Mouse (Mus musculus): ENCODE measurements around the gene Pvalb. TPM values are rescaled to one million over a fixed set of nuclear protein-coding genes. Genes with fewer than 3 reads are reported as not detected.

Gene Pvalb
- polyA plus RNA-seq, 1 experiment from 2014 or later: 4.1 TPM

DNA sequence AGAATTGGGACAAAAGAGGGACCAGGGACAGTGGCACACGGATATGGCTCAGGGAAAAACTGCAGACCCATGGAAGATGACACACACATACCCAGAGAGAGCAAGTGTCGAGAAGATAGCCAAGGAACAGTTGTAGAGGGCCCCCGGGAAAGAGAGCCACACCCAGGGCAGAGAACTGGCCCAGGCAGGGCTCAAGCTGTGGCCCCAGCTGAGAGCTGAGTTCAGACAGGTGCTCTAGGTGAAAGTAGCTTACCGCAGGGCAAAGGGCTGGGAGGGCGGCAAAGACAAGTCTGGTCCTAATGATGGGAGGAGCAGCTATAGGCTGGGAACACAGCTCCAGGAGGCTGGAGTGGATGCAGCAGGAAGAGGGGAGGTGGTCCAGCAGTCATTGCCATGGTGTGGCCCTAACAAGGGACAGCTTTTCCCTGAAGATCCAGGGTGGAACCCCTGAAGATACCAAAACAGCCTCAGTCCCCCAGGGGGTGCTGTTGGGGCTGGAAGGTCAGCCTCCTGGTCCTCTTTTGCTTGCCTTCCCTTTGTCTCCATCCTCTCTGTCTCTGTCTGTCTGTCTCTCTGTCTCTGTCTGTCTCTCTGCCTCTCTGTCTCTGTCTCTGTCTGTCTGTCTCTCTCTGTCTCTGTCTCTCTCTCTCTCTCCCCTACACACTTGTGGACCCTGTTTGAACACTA is 28.8 kb upstream of the Pvalb start:
- H3K4me1 ChIP-seq (replicated peaks): peaks cover 12% of the 10 kb centered on the region
- H3K9ac ChIP-seq: no peak overlapping the region
- H3K27ac ChIP-seq (replicated peaks): no peak overlapping the region
- H3K27me3 ChIP-seq: no peaks in the 10 kb centered on the region; the same call in 1 of the 2 replicates
- 80% methylated on average over 5 of the region's 5 CpGs for WGBS
- ATAC-seq (ENCODE audit: low read depth): no peak
- H3K36me3 ChIP-seq: no peaks in the 10 kb centered on the region
- no peak overlapping the region for H3K4me3 ChIP-seq
- H3K9me3 ChIP-seq: no peaks in the 10 kb centered on the region
- H3K4me2 ChIP-seq: no peak overlapping the region

DNA sequence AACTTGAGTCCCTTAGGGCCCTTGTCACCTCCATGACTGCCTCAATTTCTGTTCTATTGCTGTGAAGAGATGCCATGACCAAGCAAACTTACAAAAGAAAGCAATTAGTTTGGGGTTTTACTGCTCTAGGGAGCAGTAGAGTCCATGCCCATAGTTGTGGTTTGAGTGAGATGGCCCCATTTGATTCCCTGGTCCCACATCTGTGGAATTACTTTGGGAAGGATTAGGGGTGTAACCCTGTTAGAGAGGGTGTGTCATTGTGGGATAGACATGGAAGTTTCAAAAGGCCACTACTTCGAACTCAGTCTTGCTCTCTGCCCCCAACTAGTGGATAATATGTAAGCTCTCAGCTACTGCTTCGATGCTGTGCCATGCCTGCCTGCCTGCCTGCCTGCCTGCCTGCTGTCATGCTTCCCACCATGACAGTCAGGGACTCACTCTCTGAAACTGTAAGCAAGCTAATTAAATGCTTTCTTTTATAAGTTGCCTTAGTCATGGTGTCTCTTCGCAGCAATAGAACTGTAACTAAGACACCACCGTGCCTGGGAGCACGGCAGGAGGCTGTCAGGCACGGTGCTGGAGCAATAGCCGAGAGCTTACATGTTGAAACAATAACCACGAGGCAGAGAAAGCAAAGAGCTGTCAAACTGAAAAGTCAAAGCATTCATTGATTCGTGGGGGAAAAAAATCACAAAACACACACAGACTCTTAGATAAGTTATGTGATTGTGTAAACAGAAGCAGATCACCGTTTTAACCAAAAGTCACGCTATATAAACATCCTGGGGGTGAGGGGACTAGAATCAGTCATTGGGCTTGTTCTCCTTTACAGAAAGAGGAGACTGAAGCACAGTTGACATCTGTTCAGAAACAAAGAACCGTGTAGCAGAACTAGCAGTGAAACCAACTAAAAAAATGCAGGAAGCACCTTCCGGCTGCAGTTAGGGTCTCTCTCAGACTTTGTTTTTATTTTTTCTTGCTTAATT is 25.4 kb upstream of the Pvalb start:
- H3K9ac ChIP-seq: no peak overlapping the region
- H3K4me1 ChIP-seq (replicated peaks): peaks cover 12% of the 10 kb centered on the region
- H3K27me3 ChIP-seq: no peaks in the 10 kb centered on the region
- H3K4me3 ChIP-seq: no peak overlapping the region
- H3K27ac ChIP-seq (replicated peaks): 0 out of 2 replicates have a peak overlapping the region, but pooled peaks have one; percentile 6
- no peaks in the 10 kb centered on the region for H3K9me3 ChIP-seq
- WGBS: 21% methylated on average over 13 of the region's 13 CpGs
- no peaks in the 10 kb centered on the region for H3K36me3 ChIP-seq
- H3K4me2 ChIP-seq: peak overlapping the region; percentile 30
- peak; percentile 79 for ATAC-seq (ENCODE audit: low read depth)

GRCm38 (mm10) chr15:78227816-78228215 is 21.6 kb upstream of the Pvalb start:
- 90% methylated on average over 12 of the region's 12 CpGs for WGBS
- no peaks in the 10 kb centered on the region for H3K36me3 ChIP-seq
- no peak overlapping the region for H3K27ac ChIP-seq (replicated peaks)

DNA sequence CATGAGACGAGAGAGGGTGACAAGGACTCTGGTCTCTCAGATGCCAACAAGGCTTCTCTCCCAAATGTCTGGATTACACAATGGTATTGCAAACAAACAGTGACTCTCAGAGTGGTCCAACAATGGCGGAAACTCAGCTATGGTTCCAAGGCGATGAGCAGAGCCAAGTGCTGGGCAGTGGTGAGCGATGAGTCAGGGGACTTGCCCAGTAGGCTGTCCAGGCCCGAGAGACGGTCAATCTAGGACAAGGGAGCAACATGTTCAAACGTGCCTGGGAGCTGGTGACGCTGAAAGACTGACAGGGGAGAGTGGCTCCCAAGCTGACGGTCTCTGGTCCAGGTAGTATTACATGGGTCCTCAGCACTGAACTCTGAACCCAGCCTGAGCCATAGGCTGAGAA is 9.1 kb upstream of the Pvalb start:
- Histone ChIP-seq H3K27me3 (peaks cover 4% of the 10 kb centered on the region), H3K4me1 (replicated peaks) (no peaks in the 10 kb centered on the region), H3K9me3 (0 out of 2 replicates have a peak, but pooled peaks cover under 1% of the 10 kb centered on the region), H3K4me3 (no peak overlapping the region), H3K9ac (no peak overlapping the region), H3K4me2 (no peak overlapping the region), H3K36me3 (no peaks in the 10 kb centered on the region), H3K27ac (replicated peaks) (no peak overlapping the region)
- no peak for ATAC-seq (ENCODE audit: low read depth)
- 87% methylated on average over 9 of the region's 9 CpGs for WGBS

More at GRCm38 (mm10) chr15:78227816-78228215, 21.6 kb upstream of the Pvalb start:
- Histone ChIP-seq H3K4me2 (no peak overlapping the region), H3K9ac (no peak overlapping the region), H3K9me3 (no peaks in the 10 kb centered on the region), H3K4me3 (no peak overlapping the region), H3K27me3 (no peaks in the 10 kb centered on the region), H3K4me1 (replicated peaks) (peaks cover 19% of the 10 kb centered on the region)
- no peak for ATAC-seq (ENCODE audit: low read depth)

DNA sequence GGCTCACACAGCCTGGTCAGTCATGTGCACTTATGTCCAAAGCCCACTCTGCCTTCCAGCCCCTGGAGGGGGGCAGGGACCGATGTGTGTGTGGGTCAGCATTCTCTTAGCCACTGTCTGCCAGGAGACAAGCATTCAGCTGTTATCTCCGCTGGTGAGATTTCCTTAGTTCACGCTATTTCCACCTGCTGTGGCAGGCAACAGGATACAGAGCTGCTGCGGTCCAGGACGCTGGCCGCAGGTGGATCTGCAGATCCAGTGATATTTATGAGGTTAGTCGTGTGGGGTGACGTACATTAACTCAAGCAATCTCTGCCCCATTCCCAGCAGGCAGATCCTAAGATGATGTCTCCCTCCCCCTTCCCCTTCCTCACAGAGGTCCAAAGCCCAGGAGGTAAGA is 5.2 kb upstream of the Pvalb start:
- Histone ChIP-seq H3K27me3 (0 out of 2 replicates have a peak, but pooled peaks cover 2% of the 10 kb centered on the region), H3K4me3 (no peak overlapping the region), H3K36me3 (no peaks in the 10 kb centered on the region), H3K9me3 (peaks cover 13% of the 10 kb centered on the region; the same call in 1 of the 2 replicates), H3K9ac (no peak overlapping the region), H3K27ac (replicated peaks) (no peak overlapping the region), H3K4me2 (no peak overlapping the region), H3K4me1 (replicated peaks) (no peaks in the 10 kb centered on the region)
- WGBS: 82% methylated on average over 8 of the region's 8 CpGs
- no peak for ATAC-seq (ENCODE audit: low read depth)

DNA sequence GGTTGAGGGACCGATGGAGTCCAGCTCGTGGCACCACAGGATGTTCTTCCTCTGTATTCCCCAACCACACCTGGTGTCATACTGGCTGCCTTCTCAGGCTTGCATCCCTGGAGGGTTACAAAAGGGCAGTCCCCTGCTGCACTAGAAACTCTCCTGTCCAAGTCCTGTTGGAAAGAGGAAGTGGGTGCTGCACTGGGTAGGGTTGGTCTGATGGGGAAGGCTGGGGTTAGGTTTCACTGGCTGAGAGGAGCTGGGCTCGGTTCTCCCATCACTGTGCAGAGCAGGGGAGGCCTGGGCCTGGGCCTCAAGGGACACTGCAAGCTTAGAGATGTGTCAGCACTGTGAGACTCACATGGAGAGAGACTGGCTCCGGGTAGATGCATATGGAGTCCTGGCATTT is 4.0 kb upstream of the Pvalb start:
- WGBS: 86% methylated on average over 4 of the region's 4 CpGs
- Histone ChIP-seq H3K4me2 (no peak overlapping the region), H3K9me3 (peaks cover 13% of the 10 kb centered on the region; the same call in 1 of the 2 replicates), H3K4me1 (replicated peaks) (0 out of 2 replicates have a peak, but pooled peaks cover 4% of the 10 kb centered on the region), H3K27ac (replicated peaks) (no peak overlapping the region), H3K36me3 (no peaks in the 10 kb centered on the region), H3K9ac (no peak overlapping the region), H3K27me3 (peaks cover 11% of the 10 kb centered on the region), H3K4me3 (no peak overlapping the region)
- no peak for ATAC-seq (ENCODE audit: low read depth)

DNA sequence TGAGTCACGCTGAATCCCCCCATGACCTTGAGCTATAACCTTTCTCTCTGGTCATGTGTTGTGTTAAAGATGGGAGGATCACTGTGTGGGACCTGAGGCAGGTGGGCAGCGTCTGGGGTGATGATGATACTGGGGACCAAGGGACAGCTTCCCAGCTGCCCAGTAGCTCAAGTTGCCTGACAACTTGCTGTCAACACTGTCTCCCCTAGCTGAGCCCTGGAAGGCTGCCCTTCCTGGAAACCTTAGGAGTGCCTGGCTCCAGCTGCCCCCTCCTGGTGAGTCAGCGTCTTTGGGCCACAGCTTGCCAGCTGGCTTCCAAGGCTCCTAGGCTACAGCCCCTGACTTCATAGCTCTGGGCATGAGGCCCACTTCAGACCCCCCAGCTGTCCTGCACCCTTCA is 1.0 kb downstream of the Pvalb start:
- Histone ChIP-seq H3K9me3 (peaks cover 12% of the 10 kb centered on the region; the same call in 1 of the 2 replicates), H3K4me2 (no peak overlapping the region), H3K4me3 (no peak overlapping the region), H3K9ac (no peak overlapping the region), H3K36me3 (no peaks in the 10 kb centered on the region), H3K4me1 (replicated peaks) (peaks cover 17% of the 10 kb centered on the region), H3K27me3 (peaks cover 58% of the 10 kb centered on the region), H3K27ac (replicated peaks) (no peak overlapping the region)
- 0 out of 2 replicates have a peak, but pooled peaks have one; percentile 46 for ATAC-seq (ENCODE audit: low read depth)
- WGBS: 41% methylated on average over 3 of the region's 3 CpGs

GRCm38 (mm10) chr15:78204053-78204847 is 1.9 kb downstream of the Pvalb start:
- H3K27ac ChIP-seq (replicated peaks): no peak overlapping the region
- H3K9ac ChIP-seq: peak overlapping the region; percentile 64
- H3K4me2 ChIP-seq: peak overlapping the region; percentile 69
- peaks cover 7% of the 10 kb centered on the region; the same call in 1 of the 2 replicates for H3K9me3 ChIP-seq
- peak overlapping the region; percentile 38 for H3K4me3 ChIP-seq
- no peaks in the 10 kb centered on the region for H3K36me3 ChIP-seq
- peaks cover 59% of the 10 kb centered on the region for H3K27me3 ChIP-seq
- peak; percentile 86 for ATAC-seq (ENCODE audit: low read depth)
- peaks cover 17% of the 10 kb centered on the region for H3K4me1 ChIP-seq (replicated peaks)
- 2% methylated on average over 41 of the region's 41 CpGs for WGBS

DNA sequence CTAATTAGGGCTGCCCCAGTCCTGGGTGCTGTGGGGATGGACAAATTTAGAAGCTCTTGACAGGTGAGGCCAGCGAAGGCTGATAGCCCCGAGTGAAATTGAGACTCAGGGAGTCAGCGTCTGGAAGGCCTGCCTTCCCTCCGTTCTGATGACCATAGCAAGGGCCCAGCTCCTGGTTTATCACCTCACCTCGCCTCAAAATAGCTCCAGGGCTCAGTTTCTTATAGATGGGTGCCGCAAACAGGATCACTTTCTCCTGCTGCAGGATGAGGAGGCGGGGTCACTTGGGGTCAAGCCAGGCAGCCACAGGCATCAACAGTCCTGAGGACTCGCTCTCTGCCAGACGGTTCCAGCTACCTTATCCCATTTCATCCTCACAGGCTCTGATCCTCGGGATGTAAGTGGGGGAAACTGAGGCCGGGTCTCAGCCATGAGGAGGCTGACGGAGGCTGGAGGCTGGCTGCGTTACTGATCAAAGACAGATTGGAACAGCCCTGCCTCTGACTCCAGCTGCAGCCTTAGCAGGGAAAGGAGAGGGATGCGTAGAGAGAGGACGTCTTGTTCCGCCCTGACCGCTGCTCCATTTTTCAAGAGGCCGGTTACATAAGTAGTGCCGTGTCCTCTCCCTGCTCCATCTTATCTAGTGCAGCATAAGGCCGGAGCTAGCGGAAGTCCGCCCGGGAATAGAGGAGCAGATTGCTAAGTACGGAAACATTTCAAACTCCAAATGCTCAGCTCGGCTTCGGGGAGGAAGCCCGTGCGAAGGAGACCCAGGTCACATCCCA is 10.9 kb downstream of the Pvalb start:
- Histone ChIP-seq H3K36me3 (no peaks in the 10 kb centered on the region), H3K9ac (no peak overlapping the region), H3K9me3 (no peaks in the 10 kb centered on the region), H3K4me2 (no peak overlapping the region), H3K4me3 (no peak overlapping the region), H3K27me3 (peaks cover 19% of the 10 kb centered on the region), H3K4me1 (replicated peaks) (no peaks in the 10 kb centered on the region), H3K27ac (replicated peaks) (no peak overlapping the region)
- WGBS: 79% methylated on average over 28 of the region's 28 CpGs
- no peak for ATAC-seq (ENCODE audit: low read depth)

- Histone ChIP-seq H3K9ac (no peak overlapping the region), H3K9me3 (no peaks in the 10 kb centered on the region), H3K27ac (replicated peaks) (no peak overlapping the region), H3K36me3 (no peaks in the 10 kb centered on the region), H3K27me3 (peaks cover 18% of the 10 kb centered on the region), H3K4me2 (no peak overlapping the region), H3K4me3 (no peak overlapping the region), H3K4me1 (replicated peaks) (no peaks in the 10 kb centered on the region)
- WGBS: 74% methylated on average over 3 of the region's 3 CpGs
- no peak for ATAC-seq (ENCODE audit: low read depth)
These were observed 11.9 kb downstream of the Pvalb start for GRCm38 (mm10) chr15:78194320-78194719.

- Histone ChIP-seq H3K4me1 (replicated peaks) (peaks cover 7% of the 10 kb centered on the region; the same call in 1 of the 2 replicates), H3K9me3 (no peaks in the 10 kb centered on the region), H3K27me3 (no peaks in the 10 kb centered on the region), H3K36me3 (no peaks in the 10 kb centered on the region), H3K4me2 (no peak overlapping the region), H3K27ac (replicated peaks) (no peak overlapping the region), H3K4me3 (no peak overlapping the region), H3K9ac (no peak overlapping the region)
- 94% methylated on average over 7 of the region's 7 CpGs for WGBS
- ATAC-seq (ENCODE audit: low read depth): no peak
These were observed 16.6 kb downstream of the Pvalb start for GRCm38 (mm10) chr15:78189636-78190035.

Measured in neural tube, embryonic 13.5 days (tissue).